Mouse (Mus musculus) neural tube, embryonic 15.5 days (tissue): ENCODE results near the gene Rgs21. TPM values are rescaled to one million over a fixed set of nuclear protein-coding genes. Genes with fewer than 3 reads are reported as not detected.
A peak's percentile ranks its signal among the peaks of the same experiment; 100 is the strongest.

Experiments used
- ATAC-seq: fragments of 200-750 bp; cut with Nextera tagmentation; 2 replicates; pipeline ENCODE4 v1.8.0; 2017; ENCODE audit warnings: mild to moderate bottlenecking, moderate TSS enrichment, moderate library complexity; ENCODE audit not compliant: low FRiP score
- H3K27ac ChIP-seq: fragments of 300-500 bp; sonication (generic); replicated peaks from 2 replicates; pipeline ENCODE4 v1.5.1; 2015; ENCODE audit warnings: mild to moderate bottlenecking, inconsistent platforms
- H3K27me3 ChIP-seq: fragments of 300-500 bp; sonication (generic); replicated peaks from 2 replicates; pipeline ENCODE4 v1.6.1; 2015; ENCODE audit warnings: inconsistent platforms
- H3K36me3 ChIP-seq: fragments of 300-500 bp; sonication (generic); 2 replicates; pipeline ENCODE4 v1.6.1; 2015; ENCODE audit warnings: inconsistent platforms
- H3K4me1 ChIP-seq: fragments of 300-500 bp; sonication (generic); 2 replicates; pipeline ENCODE4 v1.6.1; 2015; ENCODE audit warnings: inconsistent platforms
- H3K4me2 ChIP-seq: fragments of 300-500 bp; sonication (generic); 2 replicates; pipeline ENCODE4 v1.6.1; 2015; ENCODE audit warnings: inconsistent platforms, mild to moderate bottlenecking, moderate library complexity
- H3K4me3 ChIP-seq: fragments of 300-500 bp; sonication (generic); replicated peaks from 2 replicates; pipeline ENCODE4 v1.5.1; 2015; ENCODE audit warnings: mild to moderate bottlenecking, inconsistent platforms
- H3K9ac ChIP-seq: fragments of 300-500 bp; sonication (generic); replicated peaks from 2 replicates; pipeline ENCODE4 v1.6.1; 2015; ENCODE audit warnings: mild to moderate bottlenecking, inconsistent platforms
- H3K9me3 ChIP-seq: fragments of 300-500 bp; sonication (generic); replicated peaks from 2 replicates; pipeline ENCODE4 v1.6.1; 2016; ENCODE audit warnings: inconsistent platforms
- WGBS: fragments of 180-500 bp; shearing (Covaris S2); methylation state at CpG from one replicate; pipeline ENCODE4 v1.1.7; 2015; ENCODE audit warnings: mixed read lengths; 5-methylcytosine and 5-hydroxymethylcytosine counted together
- polyA plus RNA-seq: library from polyadenylated mRNA; unstranded; fragments of >200 nt; fragmentation: Nextera tagmentation; extraction: Ambion mirVana; gene quantifications from 2 replicates; pipeline ENCODE4 v1.2.1, GENCODE M21; 2015

Rgs21 gene
- polyA plus RNA-seq: not detected in 2 replicates

DNA sequence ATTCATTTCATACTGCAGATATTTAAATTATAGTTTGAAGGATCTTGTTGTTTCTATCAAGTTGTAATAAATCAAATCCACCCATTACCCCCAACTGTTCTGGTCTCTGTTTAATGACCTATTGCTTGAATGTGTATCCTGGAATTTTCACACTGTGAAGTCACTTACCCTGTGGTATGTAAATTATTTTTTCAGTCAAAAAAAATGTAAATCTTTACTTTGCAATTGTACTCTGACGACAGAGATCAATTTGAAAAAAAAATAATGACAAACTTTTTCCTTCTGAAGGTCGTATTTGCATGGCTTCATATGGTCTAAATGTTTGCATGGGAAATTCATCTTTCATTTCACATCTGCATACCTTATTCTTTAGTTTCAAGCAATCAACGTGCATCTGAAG is at the start of gene Rgs21:
Gene Rgs21, minus strand, starts transcription at position 101 of the 400 bp plus-strand sequence.
- H3K4me1 ChIP-seq: 0 out of 2 replicates have a peak, but pooled peaks cover 3% of the 10 kb centered on the region
- H3K36me3 ChIP-seq: no peaks in the 10 kb centered on the region
- H3K9ac ChIP-seq: no peak within 1 kb of the TSS
- WGBS: 66% methylated on average over 3 of the region's 3 CpGs
- no peak for ATAC-seq
- H3K4me3 ChIP-seq: no peak within 1 kb of the TSS
- H3K9me3 ChIP-seq: no peaks in the 10 kb centered on the region
- H3K27me3 ChIP-seq: no peaks in the 10 kb centered on the region
- no peak within 1 kb of the TSS for H3K4me2 ChIP-seq
- H3K27ac ChIP-seq: no peak within 1 kb of the TSS

DNA sequence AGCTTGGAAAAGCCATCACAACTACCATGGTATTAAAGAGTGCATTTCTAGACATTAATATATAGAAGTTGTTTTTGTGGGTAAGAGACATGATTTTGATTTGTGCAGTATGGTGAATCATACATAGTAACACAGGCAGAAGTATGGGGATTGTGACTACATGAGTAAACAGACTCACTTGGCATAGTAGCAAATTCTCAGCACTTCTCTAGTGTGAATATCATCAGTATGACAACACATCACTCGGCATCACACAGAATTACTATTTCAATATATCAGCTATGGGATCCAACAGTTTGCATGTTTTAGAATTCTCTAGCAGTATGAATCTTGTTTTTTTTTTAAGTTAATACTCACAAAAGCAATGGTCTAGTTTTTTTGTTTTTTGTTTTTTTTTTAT is 36.6 kb upstream of the Rgs21 start:
- Histone ChIP-seq H3K36me3 (no peaks in the 10 kb centered on the region), H3K4me1 (no peaks in the 10 kb centered on the region), H3K4me3 (no peak overlapping the region), H3K9me3 (no peaks in the 10 kb centered on the region), H3K9ac (no peak overlapping the region), H3K27ac (no peak overlapping the region), H3K4me2 (no peak overlapping the region), H3K27me3 (no peaks in the 10 kb centered on the region)
- 100% methylated on average over 1 of the region's 1 CpGs for WGBS
- no peak for ATAC-seq

DNA sequence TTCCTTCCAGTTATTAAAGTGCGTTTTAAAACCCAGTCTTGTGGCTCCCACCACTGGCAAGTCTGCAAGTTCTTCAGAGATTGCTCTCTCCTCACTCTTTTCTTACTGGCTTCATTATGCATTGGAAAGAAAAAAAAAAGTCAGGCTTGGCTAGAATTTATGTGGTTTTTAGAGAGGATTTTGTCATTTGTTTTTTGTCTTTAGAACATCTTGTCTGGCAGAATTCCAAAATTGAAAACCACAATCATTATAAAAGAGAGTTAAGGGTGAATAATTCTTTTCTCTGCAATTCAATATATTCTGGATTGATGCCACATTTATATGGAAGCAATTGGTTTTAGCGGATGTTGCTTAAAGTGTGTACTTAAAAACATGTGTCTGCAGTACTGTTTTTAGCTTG is 35.5 kb upstream of the Rgs21 start:
- no peaks in the 10 kb centered on the region for H3K9me3 ChIP-seq
- H3K4me3 ChIP-seq: no peak overlapping the region
- no peak overlapping the region for H3K27ac ChIP-seq
- no peaks in the 10 kb centered on the region for H3K4me1 ChIP-seq
- no peaks in the 10 kb centered on the region for H3K36me3 ChIP-seq
- H3K4me2 ChIP-seq: no peak overlapping the region
- no peak overlapping the region for H3K9ac ChIP-seq
- ATAC-seq: no peak
- H3K27me3 ChIP-seq: no peaks in the 10 kb centered on the region
- 79% methylated on average over 2 of the region's 2 CpGs for WGBS

DNA sequence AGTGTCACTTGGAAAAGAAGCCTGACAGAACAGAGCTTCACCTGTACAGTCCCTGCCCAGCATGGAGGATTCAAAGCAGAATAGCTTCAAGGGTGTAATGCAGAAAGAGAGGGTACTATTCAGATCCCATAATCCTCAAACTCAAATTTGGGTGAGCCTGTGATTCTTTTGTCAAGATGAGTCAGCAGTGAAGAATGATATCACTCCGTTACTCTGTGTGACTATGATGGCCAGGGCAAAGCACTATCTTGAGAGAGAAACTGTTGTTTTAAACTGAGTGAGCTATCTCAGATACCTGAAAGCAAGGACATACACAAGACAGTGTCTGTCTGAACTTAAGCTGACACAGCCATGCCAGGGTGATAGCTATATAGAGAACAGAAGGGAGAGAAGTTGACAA is 11.9 kb upstream of the Rgs21 start:
- ATAC-seq: no peak
- H3K4me2 ChIP-seq: no peak overlapping the region
- WGBS: 85% methylated on average over 1 of the region's 1 CpGs

DNA sequence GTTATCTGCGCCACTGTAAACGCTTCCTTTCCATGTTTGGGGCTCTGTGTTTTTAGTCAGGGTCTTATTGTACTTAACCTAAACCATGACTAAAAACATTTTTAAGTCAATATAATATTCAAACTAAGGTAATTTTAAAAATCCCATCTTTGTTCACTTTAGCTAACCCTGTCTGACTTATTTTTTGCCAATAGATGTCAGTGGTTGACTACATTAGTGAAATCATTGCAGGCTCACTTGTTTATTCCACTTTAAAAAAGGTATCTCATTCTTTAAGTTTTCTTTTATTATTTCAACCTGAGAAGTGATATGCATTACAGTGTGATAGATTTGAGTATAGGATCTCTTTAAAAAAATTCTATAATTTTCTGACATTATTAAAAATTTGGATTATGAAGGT is 5.5 kb upstream of the Rgs21 start:
- Histone ChIP-seq H3K27ac (no peak overlapping the region), H3K9me3 (no peaks in the 10 kb centered on the region), H3K4me3 (no peak overlapping the region), H3K36me3 (no peaks in the 10 kb centered on the region), H3K9ac (no peak overlapping the region), H3K4me1 (0 out of 2 replicates have a peak, but pooled peaks cover 3% of the 10 kb centered on the region), H3K27me3 (no peaks in the 10 kb centered on the region), H3K4me2 (no peak overlapping the region)
- ATAC-seq: no peak
- 98% methylated on average over 2 of the region's 2 CpGs for whole genome bisulfite sequencing

More for the DNA sequence above, 11.9 kb upstream of the Rgs21 start:
- Histone ChIP-seq H3K27ac (no peak overlapping the region), H3K9ac (no peak overlapping the region), H3K4me1 (no peaks in the 10 kb centered on the region), H3K36me3 (no peaks in the 10 kb centered on the region), H3K27me3 (no peaks in the 10 kb centered on the region), H3K4me3 (no peak overlapping the region), H3K9me3 (no peaks in the 10 kb centered on the region)

DNA sequence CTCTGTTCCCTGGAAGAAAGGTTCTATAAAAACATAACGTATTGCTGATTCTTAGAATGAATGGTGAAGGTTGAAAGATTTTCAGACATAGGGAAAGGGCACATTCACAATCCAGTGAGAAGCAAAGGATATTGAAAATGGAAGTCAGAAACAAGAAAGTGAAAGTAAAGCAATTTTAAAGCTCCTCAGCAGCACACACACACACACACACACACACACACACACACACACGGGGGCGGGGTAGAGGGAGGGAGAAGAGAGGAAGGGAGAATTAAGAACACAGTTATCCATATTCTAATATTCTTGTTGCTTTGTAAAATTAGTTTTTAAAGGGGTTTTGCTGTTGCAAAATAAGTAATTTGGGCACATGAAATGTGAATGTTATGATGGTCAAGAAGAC is 2.4 kb upstream of the Rgs21 start:
- H3K4me1 ChIP-seq: 0 out of 2 replicates have a peak, but pooled peaks cover 3% of the 10 kb centered on the region
- H3K4me2 ChIP-seq: no peak overlapping the region
- no peak overlapping the region for H3K27ac ChIP-seq
- no peak overlapping the region for H3K4me3 ChIP-seq
- 82% methylated on average over 3 of the region's 3 CpGs for WGBS
- no peaks in the 10 kb centered on the region for H3K36me3 ChIP-seq
- no peak overlapping the region for H3K9ac ChIP-seq
- H3K9me3 ChIP-seq: no peaks in the 10 kb centered on the region
- ATAC-seq: no peak
- H3K27me3 ChIP-seq: no peaks in the 10 kb centered on the region

DNA sequence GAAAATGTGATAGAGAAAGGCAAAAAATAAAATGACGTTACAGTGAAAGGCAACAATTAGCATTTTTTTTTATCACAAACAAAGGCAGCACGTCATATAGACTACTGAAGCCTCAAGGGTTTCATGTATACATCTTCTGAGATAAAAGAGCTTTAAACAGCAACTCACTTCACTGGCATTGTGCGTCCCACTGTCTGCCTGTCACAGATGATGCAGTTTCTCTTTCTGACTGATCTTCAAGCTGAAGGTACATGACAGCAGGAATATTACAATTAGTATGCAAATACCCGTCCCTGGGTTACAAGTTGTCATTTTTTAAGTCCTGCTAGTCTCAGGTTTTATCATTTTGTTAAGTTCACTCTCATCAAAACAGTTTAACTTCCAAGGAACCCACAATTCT is 22.3 kb downstream of the Rgs21 start:
- Histone ChIP-seq H3K9me3 (no peaks in the 10 kb centered on the region), H3K36me3 (no peaks in the 10 kb centered on the region), H3K9ac (no peak overlapping the region), H3K4me3 (no peak overlapping the region), H3K4me2 (no peak overlapping the region), H3K27ac (no peak overlapping the region), H3K4me1 (no peaks in the 10 kb centered on the region), H3K27me3 (no peaks in the 10 kb centered on the region)
- 75% methylated on average over 4 of the region's 4 CpGs for WGBS
- no peak for ATAC-seq

DNA sequence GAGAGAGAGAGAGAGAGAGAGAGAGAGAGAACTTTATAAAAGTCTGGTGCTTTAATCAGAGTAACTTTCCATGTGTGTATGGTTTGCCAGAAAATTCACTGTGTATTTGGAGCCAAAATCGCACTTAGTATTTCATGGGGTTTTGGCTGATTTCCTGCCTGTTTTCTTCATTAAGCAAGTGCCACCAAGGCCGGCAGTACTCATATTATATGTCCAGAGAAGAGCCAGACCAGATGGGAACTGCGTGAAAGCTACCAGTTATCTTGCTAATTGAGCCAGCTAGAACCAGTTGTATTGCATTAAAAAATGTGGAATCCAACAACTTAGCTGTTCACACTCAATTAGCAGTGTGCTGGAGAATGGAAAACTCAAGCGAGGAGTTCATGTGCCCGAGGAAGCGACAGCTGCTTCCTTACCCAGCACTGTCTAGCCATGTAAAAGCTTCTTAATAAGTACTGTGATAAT is 22.9 kb downstream of the Rgs21 start:
- Histone ChIP-seq H3K9me3 (no peaks in the 10 kb centered on the region), H3K27ac (no peak overlapping the region), H3K4me1 (no peaks in the 10 kb centered on the region), H3K4me3 (no peak overlapping the region), H3K4me2 (no peak overlapping the region), H3K9ac (no peak overlapping the region), H3K36me3 (no peaks in the 10 kb centered on the region), H3K27me3 (no peaks in the 10 kb centered on the region)
- peak; percentile 17; the same call in 1 of the 2 replicates for ATAC-seq
- 68% methylated on average over 6 of the region's 6 CpGs for WGBS

DNA sequence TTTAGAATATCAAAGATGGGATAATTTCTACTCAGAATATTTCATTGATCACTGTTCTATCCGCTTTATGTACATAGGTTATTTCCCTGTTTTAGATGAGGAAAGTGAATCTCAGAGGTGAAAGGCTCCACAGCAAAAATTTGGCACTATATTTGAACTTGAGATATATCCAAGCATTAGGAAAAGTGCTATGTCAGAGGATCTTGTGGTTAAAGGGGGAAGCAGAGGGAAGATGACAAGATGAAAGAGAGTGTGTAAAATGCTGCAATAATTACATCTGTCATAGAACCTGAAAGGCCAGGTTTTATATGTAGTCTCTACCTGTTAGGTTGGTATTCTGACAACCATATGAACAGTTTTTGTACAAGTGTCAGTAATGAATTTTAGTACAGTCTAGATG is 35.7 kb downstream of the Rgs21 start:
- 90% methylated on average over 1 of the region's 1 CpGs for WGBS
- no peak overlapping the region for H3K27ac ChIP-seq
- no peaks in the 10 kb centered on the region; the same call in 1 of the 2 replicates for H3K9me3 ChIP-seq
- ATAC-seq: no peak
- no peak overlapping the region for H3K4me3 ChIP-seq
- H3K4me2 ChIP-seq: no peak overlapping the region
- no peaks in the 10 kb centered on the region for H3K36me3 ChIP-seq
- no peaks in the 10 kb centered on the region for H3K4me1 ChIP-seq
- no peaks in the 10 kb centered on the region for H3K27me3 ChIP-seq
- H3K9ac ChIP-seq: no peak overlapping the region

DNA sequence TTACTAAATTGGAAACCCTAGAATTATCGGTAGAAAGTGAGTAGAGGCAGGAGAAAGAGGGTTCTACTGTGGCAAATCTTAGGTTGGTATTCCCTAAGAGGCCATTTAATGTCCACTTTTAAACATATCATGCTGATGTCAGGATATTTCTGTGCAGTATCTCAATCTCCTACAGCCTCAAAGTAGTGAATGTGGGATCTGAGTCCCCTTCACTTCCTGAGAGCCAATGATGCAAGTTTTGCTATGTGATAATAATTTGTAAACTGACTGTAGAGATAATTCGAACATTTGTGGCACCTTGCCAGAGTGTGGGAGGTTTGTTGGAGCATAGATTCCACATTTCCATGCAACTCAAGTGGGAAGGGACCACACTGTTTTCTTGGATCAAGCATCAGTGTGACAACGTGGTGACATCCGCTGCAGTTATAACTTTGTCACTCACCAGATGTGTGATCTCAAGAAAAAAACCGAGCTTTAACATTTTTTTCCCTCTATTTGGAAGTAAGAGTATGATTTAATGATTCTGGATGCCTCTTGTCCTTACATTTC is 49.5 kb downstream of the Rgs21 start:
- Histone ChIP-seq H3K4me2 (no peak overlapping the region), H3K9ac (no peak overlapping the region), H3K9me3 (no peaks in the 10 kb centered on the region), H3K4me3 (no peak overlapping the region), H3K27ac (no peak overlapping the region), H3K4me1 (no peaks in the 10 kb centered on the region), H3K36me3 (no peaks in the 10 kb centered on the region), H3K27me3 (no peaks in the 10 kb centered on the region)
- WGBS: 80% methylated on average over 5 of the region's 5 CpGs
- ATAC-seq: no peak

DNA sequence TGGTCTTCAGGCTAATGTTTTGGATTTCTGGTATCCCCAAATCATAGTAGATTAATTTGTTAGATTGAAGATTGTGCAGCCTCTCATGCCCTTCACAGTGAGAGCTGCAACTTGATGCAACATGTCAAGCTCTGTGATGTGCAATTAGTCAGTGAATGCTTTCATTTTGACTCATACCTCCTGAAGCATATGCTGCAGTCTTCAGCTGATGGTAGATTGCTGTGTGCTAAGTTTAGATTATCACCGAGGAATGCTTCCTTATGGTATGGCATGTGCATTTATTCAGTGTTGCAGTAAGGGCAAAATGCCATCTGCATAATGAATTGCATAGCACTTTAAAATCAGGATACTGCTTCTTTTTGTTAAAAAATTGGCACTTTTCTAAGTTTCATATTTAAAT is 65.2 kb downstream of the Rgs21 start:
- WGBS: 70% methylated on average over 1 of the region's 1 CpGs
- Histone ChIP-seq H3K9ac (no peak overlapping the region), H3K36me3 (no peaks in the 10 kb centered on the region), H3K27me3 (no peaks in the 10 kb centered on the region), H3K27ac (no peak overlapping the region), H3K9me3 (no peaks in the 10 kb centered on the region), H3K4me3 (no peak overlapping the region), H3K4me1 (no peaks in the 10 kb centered on the region), H3K4me2 (no peak overlapping the region)
- no peak for ATAC-seq

DNA sequence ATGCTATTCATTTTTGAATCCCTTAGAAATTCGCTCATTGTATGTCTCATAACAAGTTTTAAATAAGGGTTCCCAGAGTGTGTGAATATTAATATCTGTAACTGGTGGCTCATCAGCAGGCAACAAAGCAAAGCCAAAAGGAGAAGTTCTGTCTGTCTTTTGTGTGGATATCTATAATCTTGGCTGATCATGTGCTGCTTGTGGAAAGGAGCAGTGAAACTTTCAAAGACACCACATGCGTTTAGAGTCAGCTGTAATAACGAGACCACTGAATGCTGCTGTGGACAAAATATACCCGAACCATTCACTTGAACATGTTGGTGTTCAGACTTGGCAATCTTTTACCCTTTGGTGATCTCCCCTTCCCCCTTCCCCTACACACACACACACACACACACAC is 67.0 kb downstream of the Rgs21 start:
- WGBS: 85% methylated on average over 4 of the region's 4 CpGs
- no peaks in the 10 kb centered on the region for H3K9me3 ChIP-seq
- no peak overlapping the region for H3K4me3 ChIP-seq
- no peaks in the 10 kb centered on the region for H3K36me3 ChIP-seq
- H3K4me2 ChIP-seq: no peak overlapping the region
- no peaks in the 10 kb centered on the region for H3K4me1 ChIP-seq
- ATAC-seq: no peak
- H3K9ac ChIP-seq: no peak overlapping the region
- no peaks in the 10 kb centered on the region for H3K27me3 ChIP-seq
- no peak overlapping the region for H3K27ac ChIP-seq
